In genomic region chr11:69125041-69125851, GRCm38 (mm10) we compare ENCODE assay signal across 8 mouse cellular contexts. TPM values are rescaled to one million over a fixed set of nuclear protein-coding genes. Genes with fewer than 3 reads are reported as not detected.
DNase-seq lines count a peak whose midpoint lies in the region; ATAC-seq lines count a peak whose summit lies in the region.

No protein-coding gene starts in this region.

- H3K36me3 ChIP-seq in embryonic facial prominence, embryonic 13.5 days: no peaks in the 10 kb centered on the region
- no peaks in the 10 kb centered on the region for H3K36me3 ChIP-seq in heart, embryonic 12.5 days
- H3K36me3 ChIP-seq in kidney, embryonic 16.5 days (ENCODE audit: insufficient read depth, low read length): no peaks in the 10 kb centered on the region
- no peaks in the 10 kb centered on the region for H3K36me3 ChIP-seq in liver, embryonic 11.5 days (ENCODE audit: control insufficient read depth, insufficient read depth, low read length)
- H3K36me3 ChIP-seq in stomach, embryonic 15.5 days: no peaks in the 10 kb centered on the region

- DNase-seq in A20 (ENCODE audit: low read depth, low spot score): peak; percentile 95
- DNase-seq in adrenal gland, postnatal 25 days: peak; percentile 70
- DNase-seq in liver, embryonic 11.5 days (ENCODE audit: low spot score): peak; percentile 83
- peak; percentile 95 for DNase-seq in naive thymus-derived CD4-positive, alpha-beta T cell, adult 2 months (ENCODE audit: low read depth)

- peaks cover 15% of the 10 kb centered on the region for H3K27me3 ChIP-seq in embryonic facial prominence, embryonic 13.5 days
- H3K27me3 ChIP-seq in heart, embryonic 12.5 days (replicated peaks): peaks cover 13% of the 10 kb centered on the region; the same call in 1 of the 2 replicates
- H3K27me3 ChIP-seq in kidney, embryonic 16.5 days (ENCODE audit: insufficient read depth, low read length): no peaks in the 10 kb centered on the region
- H3K27me3 ChIP-seq in liver, embryonic 11.5 days (replicated peaks; ENCODE audit: control insufficient read depth, insufficient read depth, low read length): peaks cover 4% of the 10 kb centered on the region
- no peaks in the 10 kb centered on the region for H3K27me3 ChIP-seq in stomach, embryonic 15.5 days (replicated peaks)

- H3K4me2 ChIP-seq in embryonic facial prominence, embryonic 13.5 days: peak overlapping the region; percentile 85
- peak overlapping the region; percentile 92 for H3K4me2 ChIP-seq in heart, embryonic 12.5 days
- peak overlapping the region; percentile 77 for H3K4me2 ChIP-seq in kidney, embryonic 16.5 days (replicated peaks; ENCODE audit: low read depth, low read length)
- peak overlapping the region; percentile 86 for H3K4me2 ChIP-seq in liver, embryonic 11.5 days
- peak overlapping the region; percentile 92 for H3K4me2 ChIP-seq in stomach, embryonic 15.5 days

- H3K9me3 ChIP-seq in embryonic facial prominence, embryonic 13.5 days: no peaks in the 10 kb centered on the region
- no peaks in the 10 kb centered on the region for H3K9me3 ChIP-seq in heart, embryonic 12.5 days (replicated peaks)
- no peaks in the 10 kb centered on the region for H3K9me3 ChIP-seq in kidney, embryonic 16.5 days (ENCODE audit: low read length)
- no peaks in the 10 kb centered on the region for H3K9me3 ChIP-seq in liver, embryonic 11.5 days (ENCODE audit: control insufficient read depth, low read length)
- no peaks in the 10 kb centered on the region for H3K9me3 ChIP-seq in stomach, embryonic 15.5 days

- WGBS in embryonic facial prominence, embryonic 13.5 days: under 1% methylated on average over 24 of the region's 24 CpGs
- under 1% methylated on average over 24 of the region's 24 CpGs for WGBS in heart, embryonic 12.5 days
- under 1% methylated on average over 24 of the region's 24 CpGs for WGBS in kidney, embryonic 16.5 days
- under 1% methylated on average over 24 of the region's 24 CpGs for WGBS in liver, embryonic 11.5 days
- WGBS in stomach, embryonic 15.5 days: under 1% methylated on average over 24 of the region's 24 CpGs

- peak overlapping the region; percentile 63 for H3K4me3 ChIP-seq in embryonic facial prominence, embryonic 13.5 days
- peak overlapping the region; percentile 63 for H3K4me3 ChIP-seq in heart, embryonic 12.5 days
- H3K4me3 ChIP-seq in kidney, embryonic 16.5 days (ENCODE audit: low read length): peak overlapping the region; percentile 61
- H3K4me3 ChIP-seq in liver, embryonic 11.5 days (ENCODE audit: low read depth, low read length): peak overlapping the region; percentile 65
- peak overlapping the region; percentile 62 for H3K4me3 ChIP-seq in stomach, embryonic 15.5 days (replicated peaks)

- peaks cover 24% of the 10 kb centered on the region for H3K4me1 ChIP-seq in embryonic facial prominence, embryonic 13.5 days
- peaks cover 34% of the 10 kb centered on the region for H3K4me1 ChIP-seq in heart, embryonic 12.5 days (replicated peaks)
- H3K4me1 ChIP-seq in kidney, embryonic 16.5 days (ENCODE audit: insufficient read depth, low read length): peaks cover 13% of the 10 kb centered on the region
- H3K4me1 ChIP-seq in liver, embryonic 11.5 days (replicated peaks; ENCODE audit: control insufficient read depth, insufficient read depth, low read length): peaks cover 23% of the 10 kb centered on the region
- peaks cover 24% of the 10 kb centered on the region for H3K4me1 ChIP-seq in stomach, embryonic 15.5 days

- no peak; the same call in 1 of the 2 replicates for ATAC-seq in embryonic facial prominence, embryonic 13.5 days (ENCODE audit: insufficient number of reproducible peaks, insufficient read depth, low FRiP score, low TSS enrichment, low read depth)
- ATAC-seq in heart, embryonic 12.5 days (ENCODE audit: insufficient number of reproducible peaks, low FRiP score): peak; percentile 43; the same call in 1 of the 2 replicates
- ATAC-seq in kidney, embryonic 16.5 days (ENCODE audit: low FRiP score, low TSS enrichment): peak; percentile 44
- peak; percentile 55 for ATAC-seq in liver, embryonic 11.5 days (replicated peaks; ENCODE audit: low FRiP score)
- peak; percentile 34 for ATAC-seq in stomach, embryonic 15.5 days (ENCODE audit: insufficient read depth, low FRiP score, low read depth)

- H3K9ac ChIP-seq in embryonic facial prominence, embryonic 13.5 days: peak overlapping the region; percentile 72
- peak overlapping the region; percentile 71 for H3K9ac ChIP-seq in heart, embryonic 12.5 days
- peak overlapping the region; percentile 63 for H3K9ac ChIP-seq in kidney, embryonic 16.5 days (replicated peaks; ENCODE audit: low read length)
- peak overlapping the region; percentile 65 for H3K9ac ChIP-seq in liver, embryonic 11.5 days (ENCODE audit: low read depth, low read length)
- H3K9ac ChIP-seq in stomach, embryonic 15.5 days: peak overlapping the region; percentile 30; the same call in 1 of the 2 replicates

- peak overlapping the region; percentile 81 for H3K27ac ChIP-seq in embryonic facial prominence, embryonic 13.5 days
- peak overlapping the region; percentile 71; the same call in 1 of the 2 replicates for H3K27ac ChIP-seq in heart, embryonic 12.5 days (ENCODE audit: poor library complexity, severe bottlenecking)
- H3K27ac ChIP-seq in kidney, embryonic 16.5 days (ENCODE audit: low read length): peak overlapping the region; percentile 67; the same call in 1 of the 2 replicates
- peak overlapping the region; percentile 57; the same call in 1 of the 2 replicates for H3K27ac ChIP-seq in liver, embryonic 11.5 days (ENCODE audit: low read depth, low read length)
- H3K27ac ChIP-seq in stomach, embryonic 15.5 days: peak overlapping the region; percentile 76; the same call in 1 of the 2 replicates

RNA-seq across cellular contexts. Expression of gene Aloxe3, which starts 0.5 kb away (rescaled TPM):
- total RNA-seq in adrenal gland, postnatal 25 days (2021): 0.64 and 2.8 TPM in 2 replicates
- polyA plus RNA-seq in embryonic facial prominence, embryonic 13.5 days (2015; fragmentation: Nextera tagmentation; extraction: Ambion mirVana): 1.1 TPM in 2 replicates
- polyA plus RNA-seq in heart, embryonic 12.5 days (2016; fragmentation: Nextera tagmentation; extraction: Ambion mirVana): 0.17 and 0.54 TPM in 2 replicates
- 0.32 and 0.76 TPM in 2 replicates for polyA plus RNA-seq in kidney, embryonic 16.5 days (2015; fragmentation: Nextera tagmentation; extraction: Ambion mirVana)
- 0.48 TPM in 1 of 2 replicates, not detected in the other for polyA plus RNA-seq in liver, embryonic 11.5 days (2014; fragmentation: Nextera tagmentation; extraction: Ambion mirVana)
- 0.27 and 1.2 TPM in 2 replicates for polyA plus RNA-seq in stomach, embryonic 15.5 days (2015; fragmentation: Nextera tagmentation; extraction: Ambion mirVana)

RNA-seq across cellular contexts. Expression of gene 9130213A22Rik, which starts 2.9 kb away (rescaled TPM):
- total RNA-seq in adrenal gland, postnatal 25 days (2021): 1.2 and 1.6 TPM in 2 replicates
- 0.13 and 0.17 TPM in 2 replicates for polyA plus RNA-seq in embryonic facial prominence, embryonic 13.5 days (2015; fragmentation: Nextera tagmentation; extraction: Ambion mirVana)
- 0.42 and 0.65 TPM in 2 replicates for polyA plus RNA-seq in heart, embryonic 12.5 days (2016; fragmentation: Nextera tagmentation; extraction: Ambion mirVana)
- polyA plus RNA-seq in kidney, embryonic 16.5 days (2015; fragmentation: Nextera tagmentation; extraction: Ambion mirVana): 0.33 and 0.42 TPM in 2 replicates
- polyA plus RNA-seq in liver, embryonic 11.5 days (2014; fragmentation: Nextera tagmentation; extraction: Ambion mirVana): 0.10 and 0.22 TPM in 2 replicates
- polyA plus RNA-seq in stomach, embryonic 15.5 days (2015; fragmentation: Nextera tagmentation; extraction: Ambion mirVana): 0.37 TPM in 2 replicates

RNA-seq across cellular contexts. Expression of gene Hes7, which starts 5.0 kb away (rescaled TPM):
- not detected in 2 replicates for total RNA-seq in adrenal gland, postnatal 25 days (2021)
- 0.44 and 0.47 TPM in 2 replicates for polyA plus RNA-seq in embryonic facial prominence, embryonic 13.5 days (2015; fragmentation: Nextera tagmentation; extraction: Ambion mirVana)
- 0.70 and 0.81 TPM in 2 replicates for polyA plus RNA-seq in heart, embryonic 12.5 days (2016; fragmentation: Nextera tagmentation; extraction: Ambion mirVana)
- 0.39 and 0.51 TPM in 2 replicates for polyA plus RNA-seq in kidney, embryonic 16.5 days (2015; fragmentation: Nextera tagmentation; extraction: Ambion mirVana)
- 0.55 and 0.59 TPM in 2 replicates for polyA plus RNA-seq in liver, embryonic 11.5 days (2014; fragmentation: Nextera tagmentation; extraction: Ambion mirVana)
- polyA plus RNA-seq in stomach, embryonic 15.5 days (2015; fragmentation: Nextera tagmentation; extraction: Ambion mirVana): 0.76 and 1.0 TPM in 2 replicates

RNA-seq across cellular contexts. Expression of gene Per1, which starts 30.2 kb away (rescaled TPM):
- 66.5 and 84.7 TPM in 2 replicates for total RNA-seq in adrenal gland, postnatal 25 days (2021)
- polyA plus RNA-seq in embryonic facial prominence, embryonic 13.5 days (2015; fragmentation: Nextera tagmentation; extraction: Ambion mirVana): 11.1 and 11.5 TPM in 2 replicates
- polyA plus RNA-seq in heart, embryonic 12.5 days (2016; fragmentation: Nextera tagmentation; extraction: Ambion mirVana): 9.4 and 9.8 TPM in 2 replicates
- 11.4 and 15.6 TPM in 2 replicates for polyA plus RNA-seq in kidney, embryonic 16.5 days (2015; fragmentation: Nextera tagmentation; extraction: Ambion mirVana)
- 6.2 and 6.6 TPM in 2 replicates for polyA plus RNA-seq in liver, embryonic 11.5 days (2014; fragmentation: Nextera tagmentation; extraction: Ambion mirVana)
- 15.4 and 20.3 TPM in 2 replicates for polyA plus RNA-seq in stomach, embryonic 15.5 days (2015; fragmentation: Nextera tagmentation; extraction: Ambion mirVana)

RNA-seq across cellular contexts. Expression of gene Alox12b, which starts 31.5 kb away (rescaled TPM):
- not detected in 2 replicates for total RNA-seq in adrenal gland, postnatal 25 days (2021)
- 0.21 TPM in 1 of 2 replicates, not detected in the other for polyA plus RNA-seq in embryonic facial prominence, embryonic 13.5 days (2015; fragmentation: Nextera tagmentation; extraction: Ambion mirVana)
- polyA plus RNA-seq in heart, embryonic 12.5 days (2016; fragmentation: Nextera tagmentation; extraction: Ambion mirVana): not detected in 2 replicates
- polyA plus RNA-seq in kidney, embryonic 16.5 days (2015; fragmentation: Nextera tagmentation; extraction: Ambion mirVana): 0.30 and 0.41 TPM in 2 replicates
- polyA plus RNA-seq in liver, embryonic 11.5 days (2014; fragmentation: Nextera tagmentation; extraction: Ambion mirVana): not detected in 2 replicates
- 4.2 and 11.5 TPM in 2 replicates for polyA plus RNA-seq in stomach, embryonic 15.5 days (2015; fragmentation: Nextera tagmentation; extraction: Ambion mirVana)
